Mouse (Mus musculus): ENCODE measurements around the gene Gss. TPM values are rescaled to one million over a fixed set of nuclear protein-coding genes. Genes with fewer than 3 reads are reported as not detected.
A peak's percentile ranks its signal among the peaks of the same experiment; 100 is the strongest.

Gss gene
- polyA plus RNA-seq, 1 experiment from 2014 or later: 21.3 TPM

GRCm38 (mm10) chr2:155630590-155631416 lies 38.2 kb upstream of the Gss start:
- peaks cover 100% of the 10 kb centered on the region for H3K36me3 ChIP-seq
- no peak overlapping the region for H3K27ac ChIP-seq (ENCODE audit: poor library complexity, severe bottlenecking)
- peaks cover 34% of the 10 kb centered on the region for H3K4me1 ChIP-seq (replicated peaks)
- no peak overlapping the region for H3K4me2 ChIP-seq
- no peak overlapping the region for H3K4me3 ChIP-seq
- H3K27me3 ChIP-seq (replicated peaks): peaks cover 82% of the 10 kb centered on the region
- WGBS: 27% methylated on average over 43 of the region's 43 CpGs
- no peaks in the 10 kb centered on the region for H3K9me3 ChIP-seq (replicated peaks)
- ATAC-seq (ENCODE audit: insufficient number of reproducible peaks, low FRiP score): no peak
- H3K9ac ChIP-seq: no peak overlapping the region; the same call in 1 of the 2 replicates

GRCm38 (mm10) chr2:155630153-155630552 lies 37.5 kb upstream of the Gss start:
- Histone ChIP-seq H3K9me3 (replicated peaks) (no peaks in the 10 kb centered on the region), H3K4me1 (replicated peaks) (peaks cover 34% of the 10 kb centered on the region), H3K27ac (ENCODE audit: poor library complexity, severe bottlenecking) (no peak overlapping the region), H3K4me3 (no peak overlapping the region), H3K27me3 (replicated peaks) (peaks cover 89% of the 10 kb centered on the region), H3K9ac (no peak overlapping the region; the same call in 1 of the 2 replicates), H3K4me2 (no peak overlapping the region), H3K36me3 (peaks cover 100% of the 10 kb centered on the region)
- ATAC-seq (ENCODE audit: insufficient number of reproducible peaks, low FRiP score): no peak
- WGBS: 45% methylated on average over 20 of the region's 20 CpGs

GRCm38 (mm10) chr2:155629231-155629661 lies 36.6 kb upstream of the Gss start:
- H3K4me3 ChIP-seq: peak overlapping the region; percentile 25
- H3K27me3 ChIP-seq (replicated peaks): peaks cover 90% of the 10 kb centered on the region
- H3K4me2 ChIP-seq: peak overlapping the region; percentile 57
- H3K4me1 ChIP-seq (replicated peaks): peaks cover 34% of the 10 kb centered on the region
- no peak overlapping the region for H3K27ac ChIP-seq (ENCODE audit: poor library complexity, severe bottlenecking)
- H3K9ac ChIP-seq: peak overlapping the region; percentile 25; the same call in 1 of the 2 replicates
- no peak for ATAC-seq (ENCODE audit: insufficient number of reproducible peaks, low FRiP score)
- H3K9me3 ChIP-seq (replicated peaks): no peaks in the 10 kb centered on the region
- H3K36me3 ChIP-seq: peaks cover 95% of the 10 kb centered on the region
- 18% methylated on average over 35 of the region's 35 CpGs for WGBS

GRCm38 (mm10) chr2:155628519-155628918 lies 35.9 kb upstream of the Gss start:
- ATAC-seq (ENCODE audit: insufficient number of reproducible peaks, low FRiP score): no peak
- WGBS: 78% methylated on average over 13 of the region's 13 CpGs
- Histone ChIP-seq H3K4me1 (replicated peaks) (peaks cover 34% of the 10 kb centered on the region), H3K9ac (no peak overlapping the region), H3K4me3 (no peak overlapping the region), H3K27ac (ENCODE audit: poor library complexity, severe bottlenecking) (no peak overlapping the region), H3K36me3 (peaks cover 95% of the 10 kb centered on the region), H3K4me2 (no peak overlapping the region), H3K9me3 (replicated peaks) (no peaks in the 10 kb centered on the region), H3K27me3 (replicated peaks) (peaks cover 83% of the 10 kb centered on the region)

GRCm38 (mm10) chr2:155628112-155628511 lies 35.5 kb upstream of the Gss start:
- no peak for ATAC-seq (ENCODE audit: insufficient number of reproducible peaks, low FRiP score)

GRCm38 (mm10) chr2:155627030-155627738 lies 34.6 kb upstream of the Gss start:
- no peak for ATAC-seq (ENCODE audit: insufficient number of reproducible peaks, low FRiP score)
- Histone ChIP-seq H3K27me3 (replicated peaks) (peaks cover 80% of the 10 kb centered on the region), H3K4me3 (no peak overlapping the region), H3K27ac (ENCODE audit: poor library complexity, severe bottlenecking) (no peak overlapping the region), H3K9ac (no peak overlapping the region), H3K4me1 (replicated peaks) (peaks cover 33% of the 10 kb centered on the region), H3K4me2 (no peak overlapping the region), H3K36me3 (peaks cover 95% of the 10 kb centered on the region), H3K9me3 (replicated peaks) (no peaks in the 10 kb centered on the region)
- 58% methylated on average over 21 of the region's 21 CpGs for WGBS

More at GRCm38 (mm10) chr2:155628112-155628511, 35.5 kb upstream of the Gss start:
- Histone ChIP-seq H3K4me1 (replicated peaks) (peaks cover 34% of the 10 kb centered on the region), H3K9ac (no peak overlapping the region), H3K27me3 (replicated peaks) (peaks cover 80% of the 10 kb centered on the region), H3K4me3 (no peak overlapping the region), H3K9me3 (replicated peaks) (no peaks in the 10 kb centered on the region), H3K36me3 (peaks cover 95% of the 10 kb centered on the region), H3K4me2 (no peak overlapping the region), H3K27ac (ENCODE audit: poor library complexity, severe bottlenecking) (no peak overlapping the region)
- WGBS: 80% methylated on average over 9 of the region's 9 CpGs

GRCm38 (mm10) chr2:155626277-155626676 lies 33.7 kb upstream of the Gss start:
- H3K4me3 ChIP-seq: no peak overlapping the region
- peaks cover 94% of the 10 kb centered on the region for H3K36me3 ChIP-seq
- H3K9ac ChIP-seq: no peak overlapping the region
- WGBS: 54% methylated on average over 15 of the region's 15 CpGs
- H3K4me2 ChIP-seq: no peak overlapping the region
- peaks cover 30% of the 10 kb centered on the region for H3K4me1 ChIP-seq (replicated peaks)
- H3K9me3 ChIP-seq (replicated peaks): no peaks in the 10 kb centered on the region
- peaks cover 74% of the 10 kb centered on the region for H3K27me3 ChIP-seq (replicated peaks)
- no peak overlapping the region for H3K27ac ChIP-seq (ENCODE audit: poor library complexity, severe bottlenecking)
- ATAC-seq (ENCODE audit: insufficient number of reproducible peaks, low FRiP score): no peak

GRCm38 (mm10) chr2:155624730-155625129 lies 32.1 kb upstream of the Gss start:
- no peak overlapping the region for H3K4me2 ChIP-seq
- no peak overlapping the region for H3K4me3 ChIP-seq
- H3K27me3 ChIP-seq (replicated peaks): peaks cover 59% of the 10 kb centered on the region
- ATAC-seq (ENCODE audit: insufficient number of reproducible peaks, low FRiP score): no peak
- WGBS: 37% methylated on average over 10 of the region's 10 CpGs
- H3K9ac ChIP-seq: no peak overlapping the region
- peaks cover 91% of the 10 kb centered on the region for H3K36me3 ChIP-seq
- H3K27ac ChIP-seq (ENCODE audit: poor library complexity, severe bottlenecking): no peak overlapping the region
- peaks cover 18% of the 10 kb centered on the region for H3K4me1 ChIP-seq (replicated peaks)
- no peaks in the 10 kb centered on the region for H3K9me3 ChIP-seq (replicated peaks)

- no peak for ATAC-seq (ENCODE audit: insufficient number of reproducible peaks, low FRiP score)
- H3K9ac ChIP-seq: no peak overlapping the region
- peaks cover 87% of the 10 kb centered on the region for H3K36me3 ChIP-seq
- no peaks in the 10 kb centered on the region for H3K9me3 ChIP-seq (replicated peaks)
- H3K4me2 ChIP-seq: no peak overlapping the region
- no peak overlapping the region for H3K27ac ChIP-seq (ENCODE audit: poor library complexity, severe bottlenecking)
- H3K4me3 ChIP-seq: no peak overlapping the region
- peaks cover 17% of the 10 kb centered on the region for H3K4me1 ChIP-seq (replicated peaks)
- 81% methylated on average over 6 of the region's 6 CpGs for WGBS
- peaks cover 51% of the 10 kb centered on the region for H3K27me3 ChIP-seq (replicated peaks)
These were observed 31.4 kb upstream of the Gss start for GRCm38 (mm10) chr2:155623996-155624395.

- ATAC-seq (ENCODE audit: insufficient number of reproducible peaks, low FRiP score): no peak
- 33% methylated on average over 11 of the region's 11 CpGs for WGBS
- Histone ChIP-seq H3K4me3 (no peak overlapping the region), H3K27ac (ENCODE audit: poor library complexity, severe bottlenecking) (no peak overlapping the region), H3K4me1 (replicated peaks) (peaks cover 18% of the 10 kb centered on the region), H3K9me3 (replicated peaks) (no peaks in the 10 kb centered on the region), H3K9ac (no peak overlapping the region), H3K4me2 (no peak overlapping the region), H3K27me3 (replicated peaks) (peaks cover 38% of the 10 kb centered on the region), H3K36me3 (peaks cover 82% of the 10 kb centered on the region)
These were observed 30.0 kb upstream of the Gss start for GRCm38 (mm10) chr2:155622606-155623005.

- peaks cover 34% of the 10 kb centered on the region for H3K4me1 ChIP-seq (replicated peaks)
- H3K36me3 ChIP-seq: peaks cover 66% of the 10 kb centered on the region
- H3K9me3 ChIP-seq (replicated peaks): no peaks in the 10 kb centered on the region
- ATAC-seq (ENCODE audit: insufficient number of reproducible peaks, low FRiP score): peak; percentile 68; the same call in 1 of the 2 replicates
- no peak overlapping the region for H3K27ac ChIP-seq (ENCODE audit: poor library complexity, severe bottlenecking)
- H3K4me3 ChIP-seq: no peak overlapping the region
- no peak overlapping the region for H3K4me2 ChIP-seq
- WGBS: 19% methylated on average over 8 of the region's 8 CpGs
- peaks cover 13% of the 10 kb centered on the region for H3K27me3 ChIP-seq (replicated peaks)
- H3K9ac ChIP-seq: no peak overlapping the region
These were observed 27.2 kb upstream of the Gss start for GRCm38 (mm10) chr2:155619817-155620216.
